Mouse (Mus musculus) kidney, adult 9 months (tissue): ENCODE results near the gene Gm9195.

ENCODE experiments used
- DNase-seq: peaks from one replicate; pipeline ENCODE4 v3.0.0; 2022

Gene Gm9195

DNA sequence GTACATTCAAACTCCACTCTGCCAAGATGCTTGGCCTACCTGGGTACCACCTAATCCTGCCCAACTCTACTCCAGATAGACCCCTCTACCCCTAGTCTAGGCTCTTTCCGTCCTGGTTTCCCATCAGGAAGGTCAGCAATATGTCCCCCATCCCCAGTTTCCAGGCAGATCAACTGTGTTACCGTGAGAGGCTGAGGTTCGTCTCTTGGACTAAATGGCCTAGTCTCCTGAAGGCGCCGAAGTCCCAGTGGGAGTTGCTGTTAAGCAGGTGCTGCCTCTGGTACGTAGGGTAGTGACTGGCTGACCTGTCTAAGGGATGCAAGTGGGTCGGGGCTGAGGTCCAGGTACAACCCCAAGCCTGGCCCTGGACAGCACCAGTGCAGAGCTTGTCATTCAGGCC is 50.7 kb downstream of the Gm9195 start:
- no peak for DNase-seq

DNA sequence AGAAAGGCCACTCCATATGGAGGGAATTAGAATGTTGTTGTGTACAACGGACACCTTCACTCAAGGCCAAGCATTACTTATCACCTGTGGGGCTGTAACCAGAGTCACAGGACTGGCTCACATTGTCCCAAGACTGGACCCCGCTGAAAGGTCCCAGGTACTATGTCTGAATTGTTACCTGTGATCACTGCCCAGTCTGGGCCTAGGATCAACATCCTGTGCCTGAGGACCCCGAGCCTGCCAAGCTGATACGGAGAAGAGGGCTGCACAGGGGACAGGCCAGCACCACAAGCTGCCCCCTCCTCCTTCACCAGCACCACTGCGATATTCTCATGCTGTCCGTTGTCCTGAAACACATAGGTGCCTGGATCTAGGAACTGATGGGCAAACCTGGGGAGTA is 51.2 kb downstream of the Gm9195 start:
- DNase-seq: no peak

DNA sequence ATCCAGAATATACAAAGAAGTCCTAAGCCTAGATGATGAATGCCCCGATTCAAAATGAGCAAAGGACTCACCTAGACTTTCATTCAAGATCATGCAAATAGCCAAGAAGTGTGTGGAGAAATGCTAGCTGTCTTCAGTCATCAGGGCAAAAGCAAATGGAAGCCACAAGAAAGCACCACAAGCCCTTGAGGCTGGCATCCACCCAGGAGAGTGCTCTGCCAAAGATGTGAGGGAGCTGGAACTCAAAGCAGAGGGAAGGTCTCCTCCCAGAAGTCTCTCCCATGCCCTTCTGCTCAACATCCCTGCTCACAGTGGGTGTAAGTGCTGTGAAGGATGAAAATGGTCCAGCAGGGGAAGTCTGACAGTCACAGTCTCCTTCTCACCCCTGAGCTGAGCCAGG is 52.7 kb downstream of the Gm9195 start:
- DNase-seq: no peak

DNA sequence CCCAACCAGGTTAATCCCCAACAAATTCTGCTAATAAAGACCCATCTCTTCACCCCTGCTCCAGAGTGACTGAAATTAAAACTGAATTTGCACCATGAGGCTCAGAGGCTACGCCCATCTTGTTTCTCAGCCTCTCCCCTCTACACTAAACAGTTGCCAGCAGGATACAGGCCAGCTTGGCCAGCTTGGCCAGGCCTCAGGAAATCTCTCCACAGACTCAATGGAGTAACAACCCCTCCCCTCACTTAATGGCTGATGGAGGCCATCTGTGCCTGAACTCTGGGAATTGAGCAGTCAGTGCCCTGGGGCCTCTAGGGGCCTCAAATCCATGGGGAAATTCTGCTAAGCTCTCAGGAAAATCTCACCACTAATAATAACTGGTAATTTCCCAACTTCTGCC is 101.9 kb downstream of the Gm9195 start:
- peak; percentile 50 for DNase-seq

GRCm38 (mm10) chr14:72389288-72389687 is 102.3 kb downstream of the Gm9195 start:
- no peak for DNase-seq

- peak; percentile 27 for DNase-seq
Observed at GRCm38 (mm10) chr14:72377224-72377623, 114.4 kb downstream of the Gm9195 start.
